Mouse (Mus musculus) megakaryocyte, embryonic 14.5 days (primary cell): ENCODE measurements around the gene Arid5b. TPM values are rescaled to one million over a fixed set of nuclear protein-coding genes. Genes with fewer than 3 reads are reported as not detected.

Experiments
- H3K27me3 ChIP-seq: replicated peaks from 2 replicates; pipeline ENCODE3; 2012; ENCODE audit warnings: inconsistent platforms
- H3K36me3 ChIP-seq: replicated peaks from 2 replicates; pipeline ENCODE3; 2012; ENCODE audit warnings: low read length, inconsistent platforms, mixed read lengths
- H3K4me1 ChIP-seq: 2 replicates; pipeline ENCODE4 v1.6.1; 2012; ENCODE audit warnings: inconsistent platforms
- H3K4me3 ChIP-seq: replicated peaks from 2 replicates; pipeline ENCODE3; 2012; ENCODE audit warnings: moderate library complexity, mild to moderate bottlenecking, inconsistent platforms
- H3K9me3 ChIP-seq: 2 replicates; pipeline ENCODE4 v1.6.1; 2012; ENCODE audit warnings: inconsistent platforms
- FLI1 ChIP-seq: IDR thresholded peaks from 2 replicates; pipeline ENCODE4 v1.6.1; 2012; ENCODE audit warnings: low read length, inconsistent platforms, mixed read lengths
- GATA1 ChIP-seq: IDR thresholded peaks from 3 replicates; pipeline ENCODE4 v1.6.1; 2012; ENCODE audit warnings: mixed read lengths, low read length, inconsistent platforms, borderline replicate concordance
- polyA plus RNA-seq: library from polyadenylated mRNA; stranded (reverse); fragments of >175 nt; gene quantifications from 2 replicates; pipeline ENCODE4 v1.2.3, GENCODE M21; 2012; ENCODE audit warnings: low replicate concordance; ENCODE audit not compliant: insufficient read depth

Gene Arid5b
- polyA plus RNA-seq, 1 experiment, result 0.63 TPM

GRCm38 (mm10) chr10:68134549-68134948 is 144.0 kb downstream of the Arid5b start:
- Histone ChIP-seq H3K9me3 (no peaks in the 10 kb centered on the region), H3K4me1 (peaks cover 23% of the 10 kb centered on the region), H3K4me3 (no peak overlapping the region), H3K27me3 (peaks cover 6% of the 10 kb centered on the region), H3K36me3 (peaks cover 6% of the 10 kb centered on the region)
- TF ChIP-seq FLI1, result no peak
- TF ChIP-seq GATA1, result no peak

- Histone ChIP-seq H3K9me3 (no peaks in the 10 kb centered on the region), H3K36me3 (peaks cover 6% of the 10 kb centered on the region), H3K27me3 (peaks cover 6% of the 10 kb centered on the region), H3K4me3 (no peak overlapping the region), H3K4me1 (peaks cover 19% of the 10 kb centered on the region)
- no peak for TF ChIP-seq FLI1
- TF ChIP-seq GATA1, result no peak
Measured at GRCm38 (mm10) chr10:68134071-68134470, 144.5 kb downstream of the Arid5b start.

- Histone ChIP-seq H3K9me3 (no peaks in the 10 kb centered on the region), H3K27me3 (peaks cover 6% of the 10 kb centered on the region), H3K36me3 (peaks cover 6% of the 10 kb centered on the region), H3K4me3 (no peak overlapping the region), H3K4me1 (peaks cover 10% of the 10 kb centered on the region)
- TF ChIP-seq GATA1 (no peak), FLI1 (no peak)
Measured at GRCm38 (mm10) chr10:68132636-68133035, 145.9 kb downstream of the Arid5b start.

GRCm38 (mm10) chr10:68132154-68132553 is 146.4 kb downstream of the Arid5b start:
- Histone ChIP-seq H3K4me1 (peaks cover 11% of the 10 kb centered on the region), H3K27me3 (peaks cover 6% of the 10 kb centered on the region), H3K4me3 (no peak overlapping the region), H3K36me3 (peaks cover 6% of the 10 kb centered on the region), H3K9me3 (no peaks in the 10 kb centered on the region)
- no peak for TF ChIP-seq GATA1
- no peak for TF ChIP-seq FLI1

- H3K4me1 ChIP-seq, result peaks cover 5% of the 10 kb centered on the region
- peaks cover 9% of the 10 kb centered on the region for H3K36me3 ChIP-seq
- peaks cover 5% of the 10 kb centered on the region for H3K27me3 ChIP-seq
- TF ChIP-seq FLI1 (no peak), GATA1 (no peak)
- H3K9me3 ChIP-seq, result no peaks in the 10 kb centered on the region
- H3K4me3 ChIP-seq, result no peak overlapping the region
Measured at GRCm38 (mm10) chr10:68129651-68130050, 148.9 kb downstream of the Arid5b start.

GRCm38 (mm10) chr10:68129009-68129408 is 149.5 kb downstream of the Arid5b start:
- peaks cover 9% of the 10 kb centered on the region for H3K36me3 ChIP-seq
- H3K4me3 ChIP-seq, result no peak overlapping the region
- TF ChIP-seq GATA1 (no peak), FLI1 (no peak)
- H3K9me3 ChIP-seq, result no peaks in the 10 kb centered on the region
- peaks cover 8% of the 10 kb centered on the region for H3K27me3 ChIP-seq
- peaks cover 5% of the 10 kb centered on the region for H3K4me1 ChIP-seq

GRCm38 (mm10) chr10:68128441-68128848 is 150.1 kb downstream of the Arid5b start:
- peaks cover 7% of the 10 kb centered on the region for H3K27me3 ChIP-seq
- no peak overlapping the region for H3K4me3 ChIP-seq
- H3K9me3 ChIP-seq, result no peaks in the 10 kb centered on the region
- TF ChIP-seq GATA1 (no peak), FLI1 (no peak)
- H3K36me3 ChIP-seq, result peaks cover 8% of the 10 kb centered on the region
- H3K4me1 ChIP-seq, result peaks cover 5% of the 10 kb centered on the region

- H3K4me1 ChIP-seq, result peaks cover 5% of the 10 kb centered on the region
- H3K4me3 ChIP-seq, result no peak overlapping the region
Measured at GRCm38 (mm10) chr10:68127604-68128256, 150.8 kb downstream of the Arid5b start.

GRCm38 (mm10) chr10:68127104-68127503 is 151.4 kb downstream of the Arid5b start:
- Histone ChIP-seq H3K4me1 (peaks cover 5% of the 10 kb centered on the region), H3K9me3 (no peaks in the 10 kb centered on the region), H3K27me3 (peaks cover 3% of the 10 kb centered on the region), H3K36me3 (peaks cover 4% of the 10 kb centered on the region), H3K4me3 (no peak overlapping the region)
- TF ChIP-seq GATA1 (no peak), FLI1 (no peak)

More at GRCm38 (mm10) chr10:68127604-68128256, 150.8 kb downstream of the Arid5b start:
- peaks cover 3% of the 10 kb centered on the region for H3K36me3 ChIP-seq
- H3K27me3 ChIP-seq, result peaks cover 5% of the 10 kb centered on the region
- TF ChIP-seq GATA1, result no peak
- no peak for TF ChIP-seq FLI1
- no peaks in the 10 kb centered on the region for H3K9me3 ChIP-seq

- Histone ChIP-seq H3K9me3 (no peaks in the 10 kb centered on the region), H3K4me3 (no peak overlapping the region), H3K4me1 (peaks cover 5% of the 10 kb centered on the region), H3K36me3 (peaks cover 7% of the 10 kb centered on the region), H3K27me3 (peaks cover 4% of the 10 kb centered on the region)
- TF ChIP-seq GATA1 (no peak), FLI1 (no peak)
Measured at GRCm38 (mm10) chr10:68126551-68126950, 152.0 kb downstream of the Arid5b start.

- H3K36me3 ChIP-seq, result peaks cover 7% of the 10 kb centered on the region
- H3K4me1 ChIP-seq, result peaks cover 5% of the 10 kb centered on the region
- H3K9me3 ChIP-seq, result no peaks in the 10 kb centered on the region
- TF ChIP-seq FLI1 (no peak), GATA1 (no peak)
- H3K27me3 ChIP-seq, result peaks cover 4% of the 10 kb centered on the region
- H3K4me3 ChIP-seq, result no peak overlapping the region
Measured at GRCm38 (mm10) chr10:68125919-68126550, 152.5 kb downstream of the Arid5b start.
